Mouse (Mus musculus): ENCODE results near the gene Immp2l.

- no peak for TF ChIP-seq CTCF (IDR thresholded peaks at IDR 0.05; ENCODE audit: low read depth, low read length)
- no peak for TF ChIP-seq GATA1 (IDR thresholded peaks at IDR 0.05; ENCODE audit: borderline replicate concordance, low read length)
- no peak for TF ChIP-seq TAL1 (conservative IDR thresholded peaks at IDR 0.05; ENCODE audit: low read depth, low read length)
- no peak for TF ChIP-seq POLR2AphosphoS5 (IDR thresholded peaks at IDR 0.05; ENCODE audit: insufficient replicate concordance, low read depth, low read length)
- TF ChIP-seq GATA2 (IDR thresholded peaks at IDR 0.05; ENCODE audit: borderline replicate concordance, low read depth, low read length) = no peak
Measured at GRCm38 (mm10) chr12:41428806-41429205, 404.9 kb downstream of the Immp2l start.
